Mouse (Mus musculus) mouse embryonic stem cell (cell line): ENCODE measurements around the gene Lrp1.

Source experiments
- in situ Hi-C, 2 experiments: fragments of 300-500 bp; cut with MboI; formaldehyde crosslinking; loops; 1 replicate in 1 of 2; 3 replicates in 1 of 2; pipeline ENCODE4 v1.14.3; 2019 to 2020; ENCODE audit warnings: low sequenced_read_pairs in 2 of 2, low pct_unique_long_range_greater_than_20kb in 1 of 2, mixed read lengths in 1 of 2; ENCODE audit not compliant: unreplicated experiment in 1 of 2

Gene Lrp1

DNA sequence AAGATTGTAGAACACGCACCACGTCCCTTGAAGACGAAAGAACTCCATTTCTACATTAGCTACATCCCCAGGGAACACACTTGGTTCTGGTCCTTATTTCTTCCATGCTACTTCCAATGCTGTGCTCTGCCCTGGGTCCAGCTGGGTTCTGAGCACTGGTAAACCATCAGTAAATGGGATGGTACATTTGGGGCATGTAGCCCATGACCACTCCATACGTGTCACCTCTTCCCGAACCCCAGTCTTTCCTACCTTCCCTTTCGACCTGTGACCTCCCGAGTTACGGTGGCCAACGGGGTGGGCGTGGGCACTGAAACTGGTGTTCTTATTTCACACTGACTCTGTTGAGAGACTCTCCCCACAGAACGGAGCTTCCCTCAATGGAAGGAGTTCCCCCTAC lies 21.7 kb downstream of the Lrp1 start:
- in situ Hi-C loops = no loop called here

DNA sequence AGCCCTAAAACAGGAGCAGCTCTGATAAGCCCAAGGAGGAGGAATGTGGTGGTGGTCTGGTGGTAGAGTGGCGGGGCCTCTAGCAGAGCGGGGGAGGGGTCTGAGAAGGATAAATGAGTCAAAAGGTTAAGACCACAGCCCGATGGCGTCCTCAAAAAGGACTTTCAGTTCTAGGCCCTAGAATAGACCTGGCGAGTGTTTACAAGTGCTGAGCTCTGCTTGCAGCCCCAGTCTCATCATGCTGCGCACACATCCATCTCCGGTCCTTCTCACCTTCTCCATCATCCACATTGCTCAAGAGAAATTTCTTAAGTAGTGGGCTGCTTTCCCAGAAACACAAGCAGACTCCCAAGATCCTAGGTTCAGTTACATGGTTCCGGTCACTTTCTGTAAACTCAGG lies 22.3 kb downstream of the Lrp1 start:
- in situ Hi-C loops = no loop called here

DNA sequence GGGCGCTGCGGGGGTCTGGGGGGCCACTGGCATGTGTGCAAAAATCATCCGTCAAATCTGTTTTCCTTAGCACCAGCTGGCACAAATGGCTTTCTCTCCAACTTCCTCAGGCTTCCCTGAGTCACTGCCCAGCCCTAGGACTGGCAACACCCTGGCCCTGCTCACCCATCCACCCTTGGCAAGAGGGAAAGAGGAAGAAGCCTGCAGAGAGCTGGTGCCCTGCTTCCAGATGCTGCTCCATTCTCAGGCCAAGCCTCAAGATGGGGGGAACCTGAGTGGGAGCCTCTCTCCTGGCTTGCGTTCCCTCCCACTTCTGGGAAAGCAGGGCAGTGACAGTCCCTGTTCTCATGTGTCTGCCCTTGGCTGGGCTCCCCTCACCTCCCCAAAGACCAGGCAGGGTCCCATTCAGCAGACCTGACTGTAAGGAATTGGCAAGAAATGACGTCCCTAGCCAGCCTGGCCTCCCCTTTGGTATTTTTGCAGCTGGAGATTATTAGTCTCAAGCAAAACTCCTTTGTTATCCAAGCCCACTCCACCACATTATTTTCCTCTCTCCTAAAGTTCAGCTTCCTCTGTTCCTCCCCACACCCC lies 23.5 kb downstream of the Lrp1 start:
- in situ Hi-C loops = no loop called here

DNA sequence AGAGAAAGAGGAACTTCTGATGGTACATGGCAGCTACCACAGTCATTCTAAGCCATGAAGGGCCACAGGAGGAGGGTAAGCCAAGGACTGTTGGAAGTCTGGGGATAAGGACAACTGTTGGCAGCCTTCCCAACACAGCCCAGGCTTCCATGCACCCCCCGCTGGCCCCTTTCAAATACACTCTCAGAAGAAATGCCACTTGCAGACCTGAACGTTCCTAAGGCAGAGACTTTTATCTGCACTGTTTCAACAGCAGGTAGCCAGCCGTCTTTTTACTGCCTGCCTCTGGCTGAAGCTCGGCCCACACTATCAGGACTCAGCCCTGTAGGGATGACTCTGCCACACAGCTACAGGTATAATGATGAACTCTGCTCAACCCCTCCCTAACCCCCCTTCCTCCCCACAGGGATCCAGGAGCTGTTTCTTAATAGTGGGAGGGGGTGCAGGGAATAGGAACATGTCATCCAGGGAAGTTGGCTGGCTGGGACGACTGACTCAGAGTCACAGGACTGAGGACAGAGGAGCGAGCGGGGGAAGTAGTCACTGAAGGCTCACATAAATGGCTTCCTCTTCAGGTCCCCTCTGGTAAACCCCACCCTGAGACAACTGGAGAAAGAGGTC lies 24.5 kb downstream of the Lrp1 start:
- in situ Hi-C loops = no loop called here

DNA sequence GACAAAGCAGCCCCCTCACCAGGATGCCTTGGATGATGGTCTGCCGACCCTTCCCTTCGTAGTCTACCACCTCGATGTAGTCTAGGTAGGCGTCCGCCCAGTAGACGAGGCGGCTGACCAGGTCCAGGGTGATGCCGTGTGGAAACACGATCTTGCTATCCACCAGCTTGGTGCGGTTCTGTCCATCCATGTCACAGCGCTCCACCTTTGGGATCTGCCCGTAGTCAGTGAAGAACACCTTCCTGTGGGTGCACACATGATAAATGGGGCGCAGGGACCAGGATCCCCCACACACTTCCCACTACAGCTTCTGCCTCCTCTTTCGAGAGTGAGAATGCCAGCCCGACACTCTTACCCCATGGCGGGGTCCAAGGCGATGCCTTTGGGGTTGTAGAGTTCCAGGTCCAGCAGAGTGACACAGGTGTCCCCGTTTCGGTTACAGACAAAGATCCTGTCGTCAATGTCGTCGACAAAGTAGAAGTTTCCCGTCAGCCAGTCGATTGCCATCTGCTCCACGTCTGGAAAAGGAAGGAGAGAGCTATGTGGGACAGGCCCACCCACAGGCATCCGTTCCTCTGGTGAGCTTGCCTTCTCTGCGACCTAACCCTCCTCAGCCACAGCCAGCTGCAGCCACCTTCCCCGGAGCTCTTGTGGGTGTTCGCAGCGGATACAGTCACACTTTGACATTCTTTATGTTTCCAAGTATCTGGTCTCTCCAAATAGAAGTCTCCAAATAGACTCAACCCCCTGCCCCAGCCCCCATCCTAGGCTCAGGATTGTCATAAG lies 25.8 kb downstream of the Lrp1 start:
- in situ Hi-C loops = no loop called here

DNA sequence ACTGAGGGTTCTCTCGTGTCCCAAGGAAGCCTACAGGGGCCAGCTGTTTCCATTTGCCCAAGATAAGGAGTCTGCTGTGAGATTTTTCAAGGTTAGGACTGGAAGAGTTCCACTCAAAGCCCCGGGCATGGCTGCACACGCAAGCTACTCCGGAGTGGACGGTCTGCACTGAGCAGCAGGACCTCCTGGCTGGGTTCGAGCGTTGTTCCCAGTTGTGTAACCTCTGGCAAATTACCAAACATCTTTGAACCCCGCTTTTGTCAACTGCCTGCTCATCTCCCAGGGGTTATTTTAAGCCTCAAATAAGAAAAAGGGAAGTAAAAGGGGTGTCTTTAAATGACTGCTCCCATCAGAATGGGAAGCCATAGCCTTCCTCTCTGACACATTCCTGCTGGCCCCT lies 26.5 kb downstream of the Lrp1 start:
- in situ Hi-C loops = no loop called here

DNA sequence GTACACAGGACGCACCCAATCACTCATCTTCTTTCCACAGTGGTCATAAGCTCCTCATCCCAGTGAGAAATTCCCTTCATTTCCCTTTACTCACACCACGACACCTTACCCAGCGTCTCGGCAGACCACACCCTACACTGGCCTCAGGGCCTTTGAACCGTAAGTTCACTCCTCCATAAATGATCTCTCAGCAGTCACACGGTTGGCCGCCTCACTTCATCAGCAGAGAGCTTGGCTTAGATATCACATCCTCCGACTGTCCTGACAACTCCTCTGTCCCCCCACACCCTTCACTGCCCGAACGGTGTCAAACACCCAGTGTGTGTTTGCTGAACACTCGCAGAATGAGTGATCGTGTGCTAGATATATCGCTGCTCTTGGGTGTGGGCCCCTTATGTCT lies 28.1 kb downstream of the Lrp1 start:
- in situ Hi-C loops = no loop called here

DNA sequence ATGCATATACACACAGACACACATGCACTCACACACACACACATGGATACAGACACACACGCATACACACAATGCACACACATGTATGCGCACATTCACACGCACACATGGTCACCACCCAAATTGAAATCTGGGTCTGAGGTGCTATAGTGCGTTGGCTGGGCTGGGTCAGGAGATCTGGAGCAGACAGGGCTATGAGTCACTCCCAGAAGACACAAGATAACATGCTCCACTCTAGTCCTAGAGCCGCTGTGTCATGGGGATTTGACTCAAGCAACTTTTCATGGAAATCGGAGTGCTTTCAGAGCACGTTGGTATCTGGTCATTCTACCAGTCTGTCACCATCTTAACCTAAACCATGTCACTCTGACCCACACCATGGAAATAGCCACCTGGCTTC lies 28.5 kb downstream of the Lrp1 start:
- in situ Hi-C loops = no loop called here

DNA sequence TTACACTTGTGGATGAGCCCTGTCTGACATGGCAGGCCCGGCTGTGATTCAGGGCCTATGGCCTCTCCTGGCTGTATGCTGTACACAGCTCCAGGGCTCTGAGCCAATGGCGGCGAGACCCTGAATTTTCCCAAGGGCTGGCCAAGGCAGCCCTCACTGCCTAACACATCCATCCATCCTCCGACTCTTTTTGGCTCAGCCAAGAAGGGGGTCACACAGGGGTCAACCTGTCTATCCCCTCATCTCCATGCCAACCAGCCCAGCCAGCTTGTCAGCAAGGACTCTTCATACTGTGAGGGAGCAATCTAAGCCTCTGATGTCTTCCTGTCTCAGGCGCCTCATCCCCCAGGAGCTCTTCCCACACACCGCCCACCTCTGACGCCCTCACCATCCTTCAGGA lies 29.4 kb downstream of the Lrp1 start:
- in situ Hi-C loops = no loop called here

DNA sequence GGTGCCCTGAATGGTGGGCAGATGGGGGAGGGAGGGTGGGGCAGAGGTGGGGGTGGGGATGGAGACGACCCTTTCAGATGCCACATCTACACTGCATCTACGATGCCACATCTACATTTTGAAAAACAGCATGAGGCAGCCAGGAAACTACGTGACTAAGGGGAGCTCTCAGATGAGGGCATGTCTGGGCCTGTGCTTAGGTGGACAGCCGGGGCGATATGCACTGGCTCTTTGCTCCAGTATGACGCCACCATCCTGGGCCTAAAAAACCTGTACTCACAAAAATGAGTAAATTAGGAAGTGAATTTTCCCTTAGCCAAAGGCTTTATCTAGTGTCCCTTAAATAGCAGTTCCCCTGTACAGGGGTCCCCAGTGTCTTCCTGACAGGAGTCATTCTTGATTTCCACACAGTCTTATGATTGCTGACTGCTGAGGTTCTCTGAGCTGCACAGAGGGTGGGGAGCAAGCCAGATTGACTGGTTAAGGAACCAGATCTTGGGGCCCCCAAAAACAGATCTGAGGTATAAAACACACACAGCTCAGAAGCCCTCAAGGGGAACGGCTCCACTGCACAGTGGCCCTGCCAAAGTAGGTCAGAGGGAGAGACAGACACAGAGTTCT lies 30.0 kb downstream of the Lrp1 start:
- in situ Hi-C loops = no loop called here

DNA sequence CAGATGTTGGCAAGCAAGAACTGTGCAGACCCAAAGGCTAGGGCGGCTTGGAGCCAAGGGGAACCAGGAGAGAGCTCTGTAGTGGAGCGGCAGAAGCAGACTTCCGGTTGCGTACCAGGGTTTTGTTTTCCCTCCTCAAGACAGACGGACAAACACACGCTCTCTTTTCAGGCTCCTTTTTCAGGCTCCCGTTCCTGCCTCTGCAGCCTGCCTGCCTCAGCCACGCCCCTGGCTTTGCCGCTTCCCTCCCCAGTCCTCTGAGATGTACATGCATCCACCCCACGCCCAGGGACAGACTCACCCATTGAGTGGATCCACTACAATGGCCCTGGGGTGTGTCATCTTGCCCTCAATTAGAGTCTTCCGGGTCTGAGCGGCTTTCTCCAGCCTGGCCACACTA lies 30.7 kb downstream of the Lrp1 start:
- in situ Hi-C loops = no loop called here

DNA sequence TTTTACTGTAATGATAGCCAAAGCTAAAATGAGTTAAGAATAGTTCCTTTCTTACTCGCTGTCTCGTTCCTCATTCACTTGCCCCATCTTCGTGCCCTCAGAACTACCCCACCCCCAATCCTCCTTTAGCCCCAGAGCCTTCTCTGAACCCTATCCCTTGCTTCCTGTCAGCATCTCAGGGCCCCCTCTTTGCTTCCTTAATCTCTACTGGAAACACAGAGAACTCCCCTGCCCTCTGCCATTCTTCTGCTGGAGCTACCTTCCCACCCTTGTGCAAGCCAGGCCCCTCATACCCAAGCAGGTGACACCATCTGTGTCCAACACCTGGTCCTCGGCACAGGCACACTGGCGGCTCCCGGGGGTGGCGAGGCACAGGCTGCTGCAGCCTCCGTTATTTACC lies 33.2 kb downstream of the Lrp1 start:
- in situ Hi-C loops = no loop called here

DNA sequence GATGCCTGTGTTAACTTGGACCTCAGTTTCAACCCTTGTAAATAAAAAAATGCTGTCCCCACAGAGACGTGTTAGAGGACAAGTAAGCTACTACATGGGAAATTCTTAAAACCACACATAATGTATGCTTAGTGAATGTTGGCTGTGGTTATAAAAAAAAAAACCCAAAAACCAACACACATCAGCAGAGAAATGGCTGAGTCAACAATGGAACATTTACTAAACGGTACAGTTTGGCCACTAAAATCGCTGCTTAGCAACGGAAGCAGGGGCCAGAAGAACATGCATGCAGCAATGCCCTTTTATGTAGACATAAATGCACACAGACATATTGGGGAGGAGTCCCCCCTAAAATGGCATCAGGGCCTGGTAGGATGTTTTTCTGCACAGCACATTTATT lies 34.7 kb downstream of the Lrp1 start:
- in situ Hi-C loops = no loop called here

DNA sequence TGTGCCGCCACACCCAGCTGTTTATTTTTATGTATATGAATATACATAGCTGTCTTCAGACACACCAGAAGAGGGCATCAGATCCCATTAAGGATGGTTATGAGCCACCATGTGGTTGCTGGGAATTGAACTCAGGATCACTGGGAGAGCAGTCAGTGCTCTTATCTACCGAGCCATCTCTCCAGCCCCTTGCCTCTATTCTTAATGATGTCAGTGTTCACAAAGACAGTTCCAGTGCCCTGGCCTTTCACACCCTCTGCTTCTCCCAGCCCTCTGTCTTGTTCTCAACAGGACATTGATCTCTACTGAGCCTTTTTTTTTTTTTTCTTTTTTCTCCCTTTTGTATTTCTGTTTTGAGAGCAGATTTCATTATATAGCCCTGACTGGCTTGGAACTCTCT lies 35.4 kb downstream of the Lrp1 start:
- in situ Hi-C loops = no loop called here

DNA sequence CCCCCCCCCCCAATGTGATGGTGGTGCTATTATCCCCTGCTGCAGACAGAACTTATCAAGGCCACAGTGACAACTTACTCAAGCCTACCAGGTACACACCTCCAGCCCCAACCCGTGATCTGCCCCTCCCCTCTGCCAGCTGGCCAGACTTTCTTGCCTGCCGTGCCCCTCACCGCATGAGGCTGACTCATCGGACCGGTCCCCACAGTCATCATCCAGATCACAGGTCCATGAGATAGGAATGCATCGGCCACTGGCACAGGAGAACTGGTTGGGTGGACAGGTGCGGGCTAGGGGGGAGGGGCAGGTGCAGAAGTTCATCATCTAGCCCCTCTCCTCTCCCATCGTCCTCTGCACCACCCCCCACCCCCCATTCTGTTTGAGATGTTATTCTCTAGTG lies 37.3 kb downstream of the Lrp1 start:
- in situ Hi-C loops = no loop called here

DNA sequence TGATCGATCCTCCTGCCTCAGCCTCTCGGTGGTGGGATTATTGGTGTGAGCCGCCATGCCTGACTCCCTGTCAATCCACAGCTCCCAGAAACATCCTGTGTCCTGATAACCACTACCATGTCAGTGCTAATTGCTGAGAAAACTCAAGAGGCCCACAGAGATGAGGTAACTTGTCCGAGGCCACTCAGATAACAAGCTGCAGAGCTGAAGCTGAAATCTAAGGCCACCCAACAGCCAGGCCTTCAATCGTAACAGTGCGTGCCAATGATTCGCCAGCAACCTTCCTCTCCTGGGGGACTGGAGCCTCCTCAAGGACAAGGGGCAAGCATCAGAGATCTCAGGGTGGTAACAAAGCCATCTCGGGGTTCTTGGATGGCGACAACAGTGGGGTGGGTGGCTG lies 39.7 kb downstream of the Lrp1 start:
- in situ Hi-C loops = no loop called here

DNA sequence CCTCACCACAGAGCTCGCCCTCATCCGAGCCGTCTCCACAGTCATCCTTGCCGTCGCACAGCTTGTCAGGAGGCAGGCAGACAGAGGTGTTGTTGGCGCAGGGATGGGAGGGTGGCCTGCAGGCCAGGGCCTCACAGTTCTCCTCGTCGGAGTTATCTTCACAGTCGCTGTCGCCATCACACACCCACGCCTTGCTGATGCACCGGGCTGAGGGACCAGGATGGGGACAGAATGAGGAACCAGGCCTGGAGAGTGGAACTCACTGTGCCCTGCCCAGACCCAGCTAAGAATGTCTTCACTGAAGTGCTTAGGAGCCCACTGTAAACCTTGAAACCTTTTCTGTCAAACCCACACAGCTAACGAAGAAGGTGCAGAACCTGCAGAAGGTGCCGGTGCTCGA lies 43.0 kb downstream of the Lrp1 start:
- in situ Hi-C loops = loop anchor here in 1 of 2 experiments (5.0 kb wide), 1 partner anchor 54 kb away; no protein-coding TSS in a partner anchor

DNA sequence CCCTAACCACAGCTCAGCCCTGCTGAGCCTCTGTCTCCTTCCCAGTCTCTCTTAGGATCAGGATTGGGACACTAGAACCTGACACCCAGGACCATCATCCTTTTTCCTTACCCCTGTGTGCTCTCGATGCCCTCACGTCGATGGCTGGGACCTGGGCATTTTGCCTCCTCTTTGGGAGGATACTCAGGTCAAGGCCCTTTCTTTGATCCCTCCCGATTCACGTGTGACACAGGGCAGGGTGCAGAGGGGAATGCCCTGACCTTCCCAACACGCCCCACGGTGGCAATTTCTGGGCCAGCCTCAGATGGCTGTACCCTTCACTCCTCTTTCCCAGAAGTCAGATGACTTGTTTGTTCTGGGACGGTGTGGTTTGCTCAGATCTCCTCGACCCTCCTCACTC lies 43.8 kb downstream of the Lrp1 start:
- in situ Hi-C loops = loop anchor here in 1 of 2 experiments (5.0 kb wide), 1 partner anchor 55 kb away; no protein-coding TSS in a partner anchor

DNA sequence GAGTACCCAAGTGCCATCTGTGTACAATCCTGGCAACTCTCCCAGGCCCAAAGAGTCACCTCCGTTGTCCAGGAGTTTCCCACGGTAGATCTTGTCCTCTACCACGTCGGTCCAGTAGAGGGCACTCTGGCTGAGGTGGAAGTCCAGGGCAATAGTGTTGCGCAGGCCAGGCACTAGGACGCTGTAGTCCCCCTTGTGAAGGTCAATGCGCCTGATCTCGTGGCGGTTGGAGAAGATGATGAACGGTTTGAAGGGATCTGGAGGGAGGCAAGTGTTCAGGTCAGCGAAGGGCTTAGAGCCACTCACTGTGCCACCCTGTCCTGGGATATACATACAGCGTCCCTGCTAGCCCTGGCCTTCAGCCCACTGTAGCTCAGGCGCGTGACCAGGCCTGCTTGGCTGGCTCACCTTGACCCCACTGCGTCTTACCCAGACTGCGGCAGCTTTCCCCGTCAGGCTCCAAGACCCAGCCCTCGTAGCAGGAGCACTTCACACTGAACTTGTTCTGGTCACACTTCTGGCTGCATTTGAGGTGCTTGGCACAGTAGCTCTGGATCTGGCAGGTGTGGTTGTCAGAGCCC lies 44.5 kb downstream of the Lrp1 start:
- in situ Hi-C loops = loop anchor here in 1 of 2 experiments (5.0 kb wide), 1 partner anchor 56 kb away; no protein-coding TSS in a partner anchor
